Mouse (Mus musculus) layer of hippocampus, adult 11-12 months (tissue): Measurements from ENCODE around the gene Arhgap30.

Experiments used
- DNase-seq: peaks from one replicate; pipeline ENCODE4 v3.0.0; 2022; ENCODE audit warnings: low spot score

The Arhgap30 gene

DNA sequence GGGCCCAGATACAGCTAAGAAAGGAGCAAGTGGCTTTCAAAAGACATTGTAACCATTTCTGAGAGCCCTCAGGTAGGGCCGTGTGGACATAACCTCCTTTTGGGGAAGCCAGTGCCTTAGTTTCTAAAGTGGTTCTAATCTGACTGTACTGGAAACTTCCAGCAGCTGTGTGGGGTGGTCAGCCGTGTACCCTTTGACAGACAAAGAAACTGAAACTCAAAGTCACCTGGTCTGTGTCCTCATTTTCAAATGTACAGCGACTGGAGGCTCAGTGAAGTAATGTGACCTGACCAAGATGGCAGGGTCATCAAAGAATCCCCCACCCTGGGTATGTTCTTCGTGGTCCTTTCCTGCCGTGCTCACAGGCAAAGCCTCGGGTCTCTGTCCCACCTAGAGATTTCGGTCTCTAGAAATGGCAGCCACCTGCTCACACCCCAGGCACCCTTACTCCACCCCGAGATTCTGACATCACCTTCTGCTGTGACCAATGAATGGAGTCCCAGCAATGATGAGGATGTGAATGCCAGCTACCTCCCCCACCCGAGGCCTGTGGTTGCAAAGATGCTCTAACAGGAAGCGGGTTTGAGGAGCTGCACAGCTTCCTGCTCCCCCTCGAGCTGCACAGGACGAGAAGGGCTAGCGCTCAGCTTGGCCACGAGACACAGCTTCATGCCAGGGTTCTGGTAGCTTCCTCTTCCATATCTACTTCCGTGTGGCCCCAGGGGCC, at the start of gene Arhgap30:
Arhgap30 (plus strand) TSS at position 579 of the 727 bp plus-strand sequence.
- DNase-seq, result peak; percentile 60

DNA sequence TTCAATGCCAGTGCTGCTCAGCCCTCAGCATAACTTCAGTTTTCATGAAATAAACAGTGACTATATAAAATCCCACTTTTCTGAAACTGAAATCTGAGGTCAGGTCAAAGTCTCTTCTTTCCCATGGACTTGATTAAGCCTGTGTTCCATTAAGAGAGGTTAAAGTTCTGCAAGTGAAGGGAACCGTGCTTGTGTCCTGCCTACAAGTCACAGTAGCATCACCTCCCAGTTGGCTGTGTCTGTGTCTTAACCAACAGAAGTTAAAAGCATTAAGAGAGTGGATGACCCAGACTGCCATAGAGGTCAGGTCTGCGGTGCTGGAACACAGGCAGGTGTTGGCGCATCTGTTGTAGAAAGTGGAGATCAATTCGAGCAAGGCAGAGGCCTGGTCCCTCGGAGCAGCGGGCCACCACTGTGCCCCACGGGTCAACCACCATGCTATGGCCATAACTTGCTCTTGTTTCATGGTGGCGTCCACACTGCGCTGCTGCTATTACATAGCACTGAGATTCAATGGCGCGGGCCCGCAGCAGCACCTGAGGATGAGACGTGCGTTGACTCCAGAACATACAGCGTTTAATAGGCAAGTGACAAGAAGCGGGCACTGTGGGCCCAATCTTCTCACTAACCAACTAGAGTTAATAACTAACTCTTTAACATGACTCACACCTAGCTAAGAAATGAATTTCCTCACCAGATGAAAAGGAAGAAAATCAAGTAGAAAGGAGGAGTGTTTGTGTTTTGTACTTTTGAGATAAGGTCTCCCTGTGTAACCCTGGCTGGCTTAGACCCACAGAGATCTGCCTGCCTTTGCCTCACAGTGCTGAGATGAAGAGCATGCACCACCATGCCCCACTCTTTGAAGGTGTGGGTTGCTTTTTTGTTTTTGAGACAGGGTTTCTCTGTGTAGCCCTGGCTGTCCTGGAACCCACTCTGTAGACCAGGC, 46.2 kb upstream of the Arhgap30 start:
- DNase-seq, result no peak

DNA sequence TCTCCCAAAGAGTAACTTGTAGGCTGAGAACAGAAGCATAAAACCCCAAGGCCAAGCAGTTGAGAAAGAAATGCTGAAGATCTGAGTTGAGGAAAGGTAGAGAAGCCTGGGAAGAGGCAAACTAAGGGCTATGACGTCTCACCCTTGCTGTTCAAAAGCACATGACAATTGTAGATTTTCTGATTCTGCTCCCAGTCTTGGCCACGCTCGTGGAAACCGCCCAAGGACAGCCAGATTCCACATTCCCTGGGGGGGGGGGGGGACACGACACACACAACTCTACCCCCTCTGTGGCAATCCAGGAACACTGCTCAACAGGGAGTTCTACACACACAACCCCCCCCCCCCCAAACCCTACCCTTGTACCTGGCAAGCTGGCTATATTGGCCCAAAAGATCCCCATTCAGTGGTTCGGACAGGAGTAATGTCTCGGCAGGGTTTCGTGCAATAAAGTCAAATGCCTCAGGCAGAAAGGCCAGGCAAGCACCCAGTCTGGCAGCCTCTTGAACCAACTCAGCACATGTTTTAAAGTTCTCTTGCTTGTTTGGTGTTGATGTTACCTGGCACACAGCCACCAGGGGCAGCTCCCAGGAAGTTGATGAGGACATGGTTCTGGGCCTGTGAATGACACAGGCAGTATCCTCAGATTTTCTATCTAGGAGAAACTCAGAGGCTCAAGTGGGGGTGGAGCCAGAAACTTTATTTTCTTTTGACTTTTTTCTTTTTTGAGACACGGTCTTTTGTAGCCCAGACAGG, 44.7 kb upstream of the Arhgap30 start:
- DNase-seq, result no peak

- no peak for DNase-seq
Observed at GRCm38 (mm10) chr1:171344715-171345114, 44.0 kb upstream of the Arhgap30 start.

DNA sequence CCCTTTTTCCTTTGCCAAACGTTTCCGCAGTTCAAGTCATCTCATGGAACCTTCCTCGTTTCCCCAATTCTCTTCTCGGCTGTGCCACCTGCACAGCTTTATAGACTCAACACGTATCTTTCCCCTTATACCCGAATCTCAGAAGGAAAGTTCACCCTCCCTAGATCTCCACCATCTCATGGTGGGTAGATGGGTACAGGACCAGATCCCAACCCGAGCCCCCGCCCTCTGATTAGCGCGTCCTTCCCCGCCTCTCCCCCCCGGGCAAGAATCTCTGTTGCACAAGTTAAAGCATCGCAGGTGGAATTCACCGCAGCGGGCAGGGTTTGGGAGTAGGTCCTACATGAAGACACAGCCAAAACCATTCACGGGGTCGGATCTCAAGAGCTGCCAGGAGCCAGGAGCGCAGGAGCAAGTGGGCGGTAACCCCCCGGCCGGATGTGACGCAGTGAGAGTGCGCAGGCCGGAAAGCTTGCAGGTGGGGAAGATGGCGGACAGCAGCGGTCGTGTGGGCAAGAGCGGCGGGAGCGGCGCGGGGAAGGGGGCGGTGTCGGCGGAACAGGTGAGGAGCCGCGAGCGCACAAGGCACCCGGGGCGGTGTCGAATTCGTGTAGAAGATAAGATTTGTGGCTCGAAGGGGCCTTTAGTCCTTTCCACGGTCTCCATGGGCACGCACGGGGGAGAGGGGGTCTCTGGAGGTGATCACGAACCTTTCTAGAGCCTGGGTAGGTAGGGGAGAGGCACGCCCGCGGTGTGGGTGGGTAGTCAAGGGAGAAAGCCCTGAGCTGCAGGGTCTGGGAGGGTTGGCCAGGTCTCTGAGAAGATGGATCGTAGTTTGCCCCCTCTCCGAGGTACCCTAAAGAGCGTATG, 43.3 kb upstream of the Arhgap30 start, which contains the start of the genes Nit1 and Pfdn2:
Nit1 (minus strand) TSS at position 422 of the 870 bp plus-strand sequence.
Pfdn2 (plus strand) TSS at position 446 of the 870 bp plus-strand sequence.
- peak; percentile 90 for DNase-seq

DNA sequence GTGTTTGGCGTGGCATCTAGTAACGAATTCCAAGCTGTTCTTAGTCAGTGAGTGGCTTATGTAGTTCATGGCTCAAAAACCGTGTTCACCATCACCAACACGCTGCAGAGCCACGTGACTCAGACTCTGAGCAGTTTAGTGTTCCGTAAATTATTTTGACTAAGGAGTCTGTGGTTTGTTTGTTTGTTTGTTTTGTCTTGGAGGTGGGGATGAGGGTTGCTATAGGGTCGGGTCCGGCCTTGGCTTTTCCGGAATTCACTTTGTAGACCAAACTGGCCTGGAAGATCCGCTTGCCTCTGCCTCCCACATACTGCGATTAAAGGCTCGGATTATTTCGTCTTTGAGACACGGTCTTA, 42.7 kb upstream of the Arhgap30 start:
- DNase-seq, result no peak

DNA sequence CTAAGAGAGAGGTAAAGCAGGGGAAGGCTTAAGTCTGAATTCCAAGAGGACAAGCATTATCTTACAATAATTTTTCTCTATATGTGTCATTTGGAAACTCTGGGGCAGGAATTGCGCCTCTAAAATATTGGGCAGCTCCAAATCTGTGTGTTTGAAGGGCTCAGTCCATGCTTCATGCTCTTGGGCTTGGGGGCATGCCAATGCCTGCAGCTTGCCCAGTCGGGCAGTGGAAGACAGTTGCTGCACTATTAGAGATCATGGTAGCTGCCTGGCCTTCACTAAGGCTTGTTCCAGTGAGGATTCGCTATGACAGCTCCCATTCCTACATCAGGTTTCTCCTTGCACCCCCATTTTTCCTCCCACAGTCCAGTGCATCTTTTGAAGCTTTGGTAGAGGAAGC, 40.1 kb upstream of the Arhgap30 start:
- no peak for DNase-seq

DNA sequence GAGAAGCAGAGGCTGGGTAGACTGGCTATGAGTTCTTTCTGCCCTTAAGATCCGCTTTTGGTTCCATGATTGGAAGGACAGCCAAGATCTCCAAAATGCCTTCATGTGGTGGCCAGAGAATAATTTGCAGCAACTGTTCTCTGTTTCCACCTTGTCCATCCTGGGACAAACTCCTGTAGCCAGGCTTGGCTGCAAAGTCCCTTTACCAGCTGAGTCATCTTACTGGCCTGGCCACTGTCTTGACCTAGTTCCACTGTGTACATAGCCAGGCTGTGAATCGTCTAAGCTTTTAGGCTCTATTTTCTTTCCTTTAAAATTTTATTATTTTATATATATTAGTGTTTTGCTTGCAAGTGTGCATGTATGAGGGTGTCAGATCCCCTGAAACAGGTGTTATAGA, 39.5 kb upstream of the Arhgap30 start:
- DNase-seq, result no peak

DNA sequence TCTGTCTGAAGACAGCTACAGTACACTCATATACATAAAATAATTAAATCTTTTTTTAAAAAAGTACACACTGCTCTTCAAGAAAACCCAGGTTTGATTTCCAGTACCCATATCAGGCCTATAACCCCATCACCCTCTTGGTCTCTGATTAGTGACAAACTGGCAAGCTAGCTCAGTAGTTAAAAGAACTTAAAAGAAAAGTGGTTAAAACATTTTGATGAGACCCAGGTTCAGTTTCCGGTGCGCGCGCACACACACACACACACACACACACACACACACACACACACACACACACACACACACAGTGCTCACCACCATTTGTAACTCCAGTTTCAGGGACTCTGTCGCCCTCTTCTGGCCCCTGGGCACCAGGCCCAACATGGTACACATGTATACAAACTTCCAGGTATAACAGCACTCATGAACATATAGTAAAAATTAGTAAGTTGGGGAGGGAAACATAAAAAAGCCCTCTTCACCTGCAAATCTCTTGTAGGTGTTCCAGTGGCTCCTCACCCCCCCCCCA, 32.9 kb upstream of the Arhgap30 start:
- DNase-seq, result no peak

GRCm38 (mm10) chr1:171356814-171357213, 31.9 kb upstream of the Arhgap30 start:
- DNase-seq, result no peak

DNA sequence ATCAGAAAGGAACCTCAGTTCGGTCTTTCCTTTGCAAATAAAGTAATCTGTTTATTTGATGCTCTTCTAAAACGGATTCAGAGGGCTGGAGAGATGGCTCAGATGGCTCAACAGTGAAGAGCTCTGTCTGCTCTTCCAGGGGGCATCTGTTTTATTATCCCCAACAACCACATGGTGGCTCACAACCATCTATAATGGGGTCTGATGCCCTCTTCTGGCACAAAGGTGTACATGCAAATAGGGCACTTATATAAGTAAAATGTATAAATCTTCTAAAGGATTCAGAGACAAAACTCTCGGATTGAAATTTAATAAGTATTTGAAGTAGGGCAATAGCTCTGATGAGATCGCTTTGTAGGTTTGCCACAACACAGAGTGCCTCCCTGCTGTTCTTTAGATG, 30.3 kb upstream of the Arhgap30 start:
- DNase-seq, result peak; percentile 44

GRCm38 (mm10) chr1:171360253-171360652, 28.5 kb upstream of the Arhgap30 start:
- DNase-seq, result peak; percentile 42

- peak; percentile 89 for DNase-seq
Observed at GRCm38 (mm10) chr1:171360656-171361055, 28.1 kb upstream of the Arhgap30 start, which contains the start of gene Klhdc9. Gene Klhdc9, minus strand, starts transcription at chr1:171360798.

DNA sequence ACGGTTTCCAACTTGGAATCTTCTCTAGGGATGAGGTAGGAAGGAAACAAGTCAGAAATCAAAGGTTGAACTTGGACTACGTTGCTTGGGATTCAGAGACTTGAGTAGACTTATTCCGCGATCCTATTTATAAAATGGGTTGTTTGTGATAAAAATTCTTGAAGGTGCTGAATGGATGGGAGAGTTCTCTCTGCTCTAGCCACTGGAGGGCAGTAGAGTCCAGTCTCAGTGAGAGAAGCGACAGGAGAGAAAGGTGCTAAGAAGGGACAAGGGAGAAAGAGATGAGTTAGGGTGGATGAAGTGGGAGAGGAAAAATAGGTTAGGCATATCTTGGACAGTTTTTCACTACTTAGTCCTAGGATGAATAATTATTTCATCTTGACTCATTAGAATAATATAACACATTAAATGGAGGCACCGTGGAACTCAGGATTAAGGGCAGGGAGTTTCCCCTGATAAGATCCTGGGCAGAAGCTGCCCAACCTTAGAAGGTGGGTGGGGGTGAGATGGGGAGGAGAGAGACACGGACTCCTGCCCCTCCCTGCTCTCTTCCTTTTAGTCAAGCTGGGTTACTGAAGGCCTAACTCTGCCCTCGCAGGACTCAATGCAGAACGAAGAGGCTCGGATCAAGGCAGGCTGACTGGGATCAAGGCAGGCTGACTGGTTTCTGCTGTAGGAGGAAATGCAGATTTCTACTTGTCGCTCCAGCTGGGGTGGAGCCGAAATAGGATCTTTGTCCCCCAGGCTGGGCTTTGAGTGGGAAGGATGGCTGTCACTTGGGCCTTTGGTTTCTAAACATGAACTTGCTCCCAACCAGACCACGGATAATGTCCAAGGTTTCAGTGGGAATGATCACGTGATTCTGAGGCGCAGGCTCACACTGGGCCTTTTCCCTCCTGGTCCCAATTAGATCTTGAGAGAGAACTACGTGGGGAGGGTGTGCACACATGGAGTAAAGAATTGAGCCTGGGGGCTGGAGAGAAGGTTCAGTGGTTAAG, 27.3 kb upstream of the Arhgap30 start:
- peak; percentile 78 for DNase-seq

DNA sequence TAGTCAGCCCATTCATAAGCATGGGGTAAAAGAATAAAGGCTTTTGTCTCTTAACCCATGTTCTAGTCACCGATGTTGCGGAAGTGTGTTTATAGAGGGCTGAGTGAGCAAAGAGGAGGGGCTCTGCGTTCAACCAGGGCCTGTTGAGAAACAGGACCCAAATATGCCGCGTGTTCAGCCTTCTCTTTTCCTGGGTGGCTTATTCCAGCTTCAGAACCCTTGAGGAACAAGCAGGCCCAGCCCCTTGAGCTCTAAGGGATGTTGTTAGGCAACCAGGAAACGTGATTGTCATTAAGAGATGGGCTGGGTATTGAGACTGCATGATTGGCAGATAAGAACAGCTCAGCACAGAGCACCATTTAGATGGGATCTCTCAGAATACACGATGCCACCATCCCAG, 22.8 kb upstream of the Arhgap30 start:
- no peak for DNase-seq

- DNase-seq, result no peak
Observed at GRCm38 (mm10) chr1:171369845-171370556, 18.8 kb upstream of the Arhgap30 start, which contains the start of gene Nectin4. Gene Nectin4, plus strand, starts transcription at chr1:171370099.

- no peak for DNase-seq
Observed at GRCm38 (mm10) chr1:171372880-171373279, 15.9 kb upstream of the Arhgap30 start.

DNA sequence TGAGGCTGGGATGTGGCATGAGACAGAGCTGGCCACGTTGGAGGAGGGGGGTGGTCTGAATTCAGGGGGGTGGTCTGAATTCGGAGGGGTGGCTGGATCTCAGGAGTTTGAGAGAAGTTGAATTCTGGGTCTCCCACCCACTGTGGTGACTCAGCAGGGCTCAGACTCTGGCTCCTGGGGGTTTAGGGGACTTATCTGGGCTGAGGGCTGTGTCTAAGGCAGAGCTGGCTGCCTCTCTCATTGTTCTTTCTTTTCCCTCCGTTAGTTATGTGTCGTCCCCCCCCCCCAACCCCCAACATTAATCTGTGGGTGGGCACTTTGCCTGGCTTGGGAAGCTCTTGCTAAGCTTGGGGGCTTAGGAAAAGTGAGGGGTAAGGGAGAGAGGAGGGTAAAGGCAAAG, 14.8 kb upstream of the Arhgap30 start:
- DNase-seq, result no peak

DNA sequence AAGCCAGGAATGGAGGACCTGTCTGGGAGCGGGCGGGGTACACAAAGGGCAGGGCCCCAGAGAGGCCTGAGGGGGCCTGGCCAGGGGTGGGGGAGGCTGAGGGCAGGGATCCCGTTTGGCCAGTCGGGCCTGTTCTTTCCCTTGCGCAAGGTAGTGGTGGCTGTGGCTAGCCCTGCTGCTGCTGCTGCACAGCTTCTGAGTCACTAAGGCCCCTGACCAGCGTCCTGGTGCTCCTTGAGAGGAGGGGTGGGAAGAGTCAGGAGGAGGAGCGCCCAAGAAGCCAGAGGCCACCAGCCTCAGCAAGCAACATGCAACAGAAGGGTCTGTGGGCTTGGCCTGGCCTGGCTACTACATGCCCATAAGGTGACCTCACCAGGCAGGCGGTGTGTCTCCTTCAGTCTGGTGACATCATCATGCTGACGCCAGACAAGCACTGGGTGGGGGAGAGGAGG, 13.1 kb upstream of the Arhgap30 start:
- DNase-seq, result no peak
